Comparison of ENCODE assay signal across 8 mouse cellular contexts in the genomic region with DNA sequence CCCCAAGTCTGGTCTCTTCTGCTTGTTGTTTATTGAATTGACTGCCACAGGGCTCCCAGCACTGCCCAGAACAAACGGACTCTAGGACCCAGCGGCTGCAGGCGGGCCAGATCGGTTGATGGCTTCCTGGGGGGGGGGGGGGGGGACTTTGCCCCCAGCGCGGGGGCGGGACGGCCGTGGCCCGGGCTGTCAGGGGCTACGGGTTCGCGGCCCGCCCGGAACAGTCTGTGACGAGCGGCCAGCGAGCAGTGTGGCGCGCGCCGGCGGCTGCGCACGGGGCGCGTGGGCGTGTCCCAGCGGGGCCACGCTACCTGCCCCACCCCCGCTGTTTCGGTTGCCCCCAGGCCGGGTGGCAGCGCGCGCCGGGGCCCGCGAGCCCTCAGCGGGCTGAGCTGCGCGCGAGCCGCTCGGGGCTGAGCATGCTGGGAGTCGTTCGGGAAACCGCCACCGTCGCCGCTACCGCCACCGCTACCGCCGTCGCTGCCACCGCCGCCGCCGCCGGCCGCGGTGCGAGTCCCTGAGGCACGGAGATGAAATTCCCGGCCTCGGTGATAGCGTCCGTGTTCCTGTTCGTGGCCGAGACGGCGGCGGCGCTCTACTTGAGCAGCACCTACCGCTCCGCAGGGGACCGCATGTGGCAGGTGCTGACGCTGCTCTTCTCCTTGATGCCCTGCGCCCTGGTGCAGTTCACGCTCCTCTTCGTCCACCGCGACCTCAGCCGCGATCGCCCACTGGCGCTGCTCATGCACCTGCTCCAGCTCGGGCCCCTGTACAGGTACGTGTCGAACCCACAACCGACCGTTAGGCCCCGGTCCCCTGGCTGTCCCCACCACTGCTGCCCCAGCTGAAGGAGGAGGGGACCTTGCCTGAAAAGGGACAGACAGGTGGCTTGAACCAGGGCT. TPM values are rescaled to one million over a fixed set of nuclear protein-coding genes. Genes with fewer than 3 reads are reported as not detected.
DNase-seq lines count a peak whose midpoint lies in the region; ATAC-seq and TF ChIP-seq lines count a peak whose summit lies in the region.

Gene Xk (plus strand): TSS at position 297 of the 902 bp plus-strand sequence.

- no peak for TF ChIP-seq CTCF in Patski (IDR thresholded peaks at IDR 0.05)

- ATAC-seq in Patski: peak; percentile 65
- ATAC-seq in hindbrain, embryonic 13.5 days (ENCODE audit: low FRiP score): peak; percentile 94

- peak within 1 kb of the TSS; percentile 75 for H3K9ac ChIP-seq in hindbrain, embryonic 13.5 days

- CTCF ChIA-PET in Patski (lab: Charles Lee): no interaction called here

- peak within 1 kb of the TSS; percentile 48 for H3K27ac ChIP-seq in hindbrain, embryonic 13.5 days

- 7% methylated on average over 60 of the region's 94 CpGs for WGBS in hindbrain, embryonic 13.5 days

- POLR2A ChIA-PET in Patski (lab: Charles Lee): no interaction called here

- H3K4me3 ChIP-seq in hindbrain, embryonic 13.5 days: peak within 1 kb of the TSS; percentile 55

- no peaks in the 10 kb centered on the region for H3K36me3 ChIP-seq in hindbrain, embryonic 13.5 days

- peaks cover 37% of the 10 kb centered on the region for H3K27me3 ChIP-seq in Patski
- H3K27me3 ChIP-seq in hindbrain, embryonic 13.5 days: no peaks in the 10 kb centered on the region

- peak within 1 kb of the TSS; percentile 55 for H3K4me2 ChIP-seq in hindbrain, embryonic 13.5 days

- in situ Hi-C loops in Patski (cut with MboI; ENCODE audit: low pct_unique_long_range_greater_than_20kb): no loop called here

- no peak for DNase-seq in Patski (ENCODE audit: low read depth, low spot score)
- DNase-seq in cerebellum, postnatal 10 days: peak; percentile 68 to 75
- DNase-seq in frontal cortex, postnatal 14 days (ENCODE audit: low spot score in 2 of 2): peak; percentile 7 to 18
- peak; percentile 23 to 34 for DNase-seq in layer of hippocampus, postnatal 36 days
- peak; percentile 58 for DNase-seq in lung, postnatal 36 days
- peak; percentile 70 for DNase-seq in retina, postnatal 1 day
- peak; percentile 57 to 73 for DNase-seq in thymus, postnatal 36 days

- no peaks in the 10 kb centered on the region for H3K9me3 ChIP-seq in hindbrain, embryonic 13.5 days

- H3K4me1 ChIP-seq in hindbrain, embryonic 13.5 days (replicated peaks): no peaks in the 10 kb centered on the region

RNA-seq across cellular contexts. Expression of gene Xk, which starts in this region (rescaled TPM):
- polyA plus RNA-seq in Patski (2021): 0.27 TPM
- 2.9 and 3.6 TPM in 2 replicates for polyA plus RNA-seq in hindbrain, embryonic 13.5 days (2015; fragmentation: Nextera tagmentation; extraction: Ambion mirVana)
- total RNA-seq in layer of hippocampus, postnatal 36 days (2021): 10 to 100 TPM; 14.9 to 16.7 TPM

Comparison
In these comparisons a context has a peak if more than half of its experiments do, and no peak if none do; other contexts are left out.
1. Peak in ATAC-seq in Patski; RNA of the gene not detected or under 1 TPM.